Mouse (Mus musculus) liver, embryonic 16.5 days (tissue): ENCODE measurements around the gene Apoa5. TPM values are rescaled to one million over a fixed set of nuclear protein-coding genes. Genes with fewer than 3 reads are reported as not detected.
A peak's percentile ranks its signal among the peaks of the same experiment; 100 is the strongest.

Experiments used
- ATAC-seq: fragments of 200-750 bp; cut with Nextera tagmentation; 2 replicates; pipeline ENCODE4 v1.8.0; 2017; ENCODE audit warnings: low read depth, mild to moderate bottlenecking, moderate number of reproducible peaks, moderate library complexity
- H3K27ac ChIP-seq: fragments of 300-500 bp; sonication (generic); 2 replicates; pipeline ENCODE4 v1.5.1; 2014; ENCODE audit warnings: mild to moderate bottlenecking, low read length
- H3K27me3 ChIP-seq: fragments of 300-500 bp; sonication (generic); 2 replicates; pipeline ENCODE4 v1.6.1; 2014; ENCODE audit warnings: low read depth, low read length, mixed read lengths; ENCODE audit not compliant: control insufficient read depth, insufficient read depth
- H3K36me3 ChIP-seq: fragments of 300-500 bp; sonication (generic); 2 replicates; pipeline ENCODE4 v1.6.1; 2014; ENCODE audit warnings: mild to moderate bottlenecking; ENCODE audit not compliant: control insufficient read depth, insufficient read depth
- H3K4me1 ChIP-seq: fragments of 300-500 bp; sonication (generic); 2 replicates; pipeline ENCODE4 v1.6.1; 2014; ENCODE audit warnings: low read depth, low read length, mixed read lengths; ENCODE audit not compliant: control insufficient read depth
- H3K4me2 ChIP-seq: fragments of 300-500 bp; sonication (generic); 2 replicates; pipeline ENCODE4 v1.6.1; 2014; ENCODE audit warnings: low read depth, low read length, mixed read lengths
- H3K4me3 ChIP-seq: fragments of 300-500 bp; sonication (generic); 2 replicates; pipeline ENCODE4 v1.5.1; 2014; ENCODE audit warnings: low read depth, mild to moderate bottlenecking, low read length
- H3K9ac ChIP-seq: fragments of 300-500 bp; sonication (generic); 2 replicates; pipeline ENCODE4 v1.6.1; 2014; ENCODE audit warnings: low read depth, low read length
- H3K9me3 ChIP-seq: fragments of 300-500 bp; sonication (generic); replicated peaks from 2 replicates; pipeline ENCODE4 v1.6.1; 2016; ENCODE audit warnings: low read length; ENCODE audit not compliant: control insufficient read depth
- WGBS: fragments of 180-500 bp; shearing (Covaris S2); extraction: QIAGEN DNeasy Blood & Tissue Kit; methylation state at CpG from one replicate; pipeline ENCODE4 v1.1.7; 2014; ENCODE audit not compliant: insufficient replicate concordance; 5-methylcytosine and 5-hydroxymethylcytosine counted together
- polyA plus RNA-seq: library from polyadenylated mRNA; unstranded; fragments of >200 nt; fragmentation: Nextera tagmentation; extraction: Ambion mirVana; gene quantifications from 2 replicates; pipeline ENCODE4 v1.2.1, GENCODE M21; 2015

Gene Apoa5
- polyA plus RNA-seq, 1 experiment from 2014 or later, result 1.1 TPM

DNA sequence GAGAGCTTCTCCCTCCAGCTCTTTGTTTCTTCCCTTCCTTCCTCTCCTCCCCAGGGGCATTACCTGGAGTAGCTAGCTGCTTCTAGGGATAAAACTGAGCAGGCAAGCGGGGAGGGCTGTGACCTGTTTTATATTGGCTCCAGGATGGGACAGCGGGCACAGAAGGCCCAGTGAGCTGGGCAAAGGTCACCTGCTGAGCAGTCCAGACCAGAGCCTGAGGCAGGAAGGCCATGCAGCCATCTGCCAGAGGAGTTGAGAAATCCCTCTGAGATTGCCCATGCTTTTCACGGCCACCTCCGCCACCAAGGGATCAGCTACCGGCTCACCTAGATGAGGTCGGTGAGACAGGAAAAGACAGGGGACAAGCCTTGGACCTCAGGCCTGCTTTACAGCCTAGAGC is 33.2 kb upstream of the Apoa5 start:
- H3K9me3 ChIP-seq, result no peaks in the 10 kb centered on the region
- no peaks in the 10 kb centered on the region for H3K27me3 ChIP-seq
- WGBS, result 64% methylated on average over 6 of the region's 6 CpGs
- 0 out of 2 replicates have a peak overlapping the region, but pooled peaks have one; percentile 4 for H3K27ac ChIP-seq
- no peak for ATAC-seq
- H3K9ac ChIP-seq, result no peak overlapping the region
- no peak overlapping the region for H3K4me2 ChIP-seq
- no peaks in the 10 kb centered on the region for H3K36me3 ChIP-seq
- no peak overlapping the region for H3K4me3 ChIP-seq
- H3K4me1 ChIP-seq, result peaks cover 9% of the 10 kb centered on the region

DNA sequence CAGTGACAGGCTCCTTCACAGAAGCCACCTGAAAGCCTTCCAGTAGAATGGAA is 33.0 kb upstream of the Apoa5 start, which contains the start of gene Apoc3:
Gene Apoc3, minus strand, starts transcription at position 41 of the 53 bp plus-strand sequence.
- Histone ChIP-seq H3K4me1 (peaks cover 9% of the 10 kb centered on the region), H3K27me3 (no peaks in the 10 kb centered on the region), H3K4me2 (no peak within 1 kb of the TSS), H3K36me3 (no peaks in the 10 kb centered on the region), H3K9me3 (no peaks in the 10 kb centered on the region), H3K27ac (0 out of 2 replicates have a peak within 1 kb of the TSS, but pooled peaks have one; percentile 4), H3K4me3 (no peak within 1 kb of the TSS), H3K9ac (no peak within 1 kb of the TSS)
- ATAC-seq, result no peak

DNA sequence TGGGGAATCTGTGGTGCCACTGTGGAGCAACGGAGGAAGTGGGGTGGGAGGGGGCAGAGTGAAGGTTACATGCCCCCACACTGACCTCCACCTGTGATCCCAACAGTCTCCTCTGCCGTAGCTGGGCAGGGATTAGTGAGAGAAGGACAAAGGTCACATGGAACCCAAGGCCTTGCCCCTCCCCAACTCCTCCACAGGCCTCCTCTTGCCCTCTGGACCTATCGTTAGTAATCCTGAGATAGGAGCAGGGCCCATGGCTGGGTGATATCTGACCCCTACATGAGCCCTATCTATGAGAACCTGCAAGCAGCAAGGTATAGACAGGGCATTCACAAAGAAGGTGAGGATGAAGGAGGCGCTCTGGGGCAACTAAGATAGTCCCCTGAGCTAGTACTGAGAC is 32.8 kb upstream of the Apoa5 start:
- no peaks in the 10 kb centered on the region for H3K27me3 ChIP-seq
- no peaks in the 10 kb centered on the region for H3K9me3 ChIP-seq
- H3K36me3 ChIP-seq, result no peaks in the 10 kb centered on the region
- 30% methylated on average over 4 of the region's 4 CpGs for WGBS
- H3K4me1 ChIP-seq, result peaks cover 9% of the 10 kb centered on the region
- H3K4me2 ChIP-seq, result no peak overlapping the region
- H3K4me3 ChIP-seq, result no peak overlapping the region
- no peak overlapping the region for H3K27ac ChIP-seq
- ATAC-seq, result peak; percentile 31
- no peak overlapping the region for H3K9ac ChIP-seq

DNA sequence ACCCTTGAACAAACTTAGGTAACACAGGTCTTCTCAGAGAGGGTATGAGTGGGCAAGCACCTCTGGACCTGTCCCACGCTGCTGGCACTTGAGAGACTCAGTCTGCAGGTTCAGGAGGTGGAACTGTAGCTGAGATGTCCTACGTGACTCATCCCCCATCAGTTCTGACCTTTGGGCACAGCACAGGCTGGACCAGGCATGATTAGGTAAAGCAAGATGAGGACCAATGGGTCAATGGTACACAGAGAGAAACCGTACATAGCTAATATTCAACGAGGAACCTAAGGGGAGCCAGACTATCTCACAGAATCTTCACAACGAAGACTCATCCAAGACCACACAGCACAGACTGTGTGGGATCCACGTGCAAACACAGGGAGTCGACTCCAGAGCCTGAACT is 29.6 kb upstream of the Apoa5 start:
- Histone ChIP-seq H3K27ac (no peak overlapping the region), H3K4me2 (no peak overlapping the region), H3K4me1 (peaks cover 9% of the 10 kb centered on the region), H3K27me3 (no peaks in the 10 kb centered on the region), H3K9me3 (no peaks in the 10 kb centered on the region), H3K36me3 (no peaks in the 10 kb centered on the region), H3K4me3 (no peak overlapping the region), H3K9ac (no peak overlapping the region)
- peak; percentile 72 for ATAC-seq
- 61% methylated on average over 7 of the region's 7 CpGs for WGBS

DNA sequence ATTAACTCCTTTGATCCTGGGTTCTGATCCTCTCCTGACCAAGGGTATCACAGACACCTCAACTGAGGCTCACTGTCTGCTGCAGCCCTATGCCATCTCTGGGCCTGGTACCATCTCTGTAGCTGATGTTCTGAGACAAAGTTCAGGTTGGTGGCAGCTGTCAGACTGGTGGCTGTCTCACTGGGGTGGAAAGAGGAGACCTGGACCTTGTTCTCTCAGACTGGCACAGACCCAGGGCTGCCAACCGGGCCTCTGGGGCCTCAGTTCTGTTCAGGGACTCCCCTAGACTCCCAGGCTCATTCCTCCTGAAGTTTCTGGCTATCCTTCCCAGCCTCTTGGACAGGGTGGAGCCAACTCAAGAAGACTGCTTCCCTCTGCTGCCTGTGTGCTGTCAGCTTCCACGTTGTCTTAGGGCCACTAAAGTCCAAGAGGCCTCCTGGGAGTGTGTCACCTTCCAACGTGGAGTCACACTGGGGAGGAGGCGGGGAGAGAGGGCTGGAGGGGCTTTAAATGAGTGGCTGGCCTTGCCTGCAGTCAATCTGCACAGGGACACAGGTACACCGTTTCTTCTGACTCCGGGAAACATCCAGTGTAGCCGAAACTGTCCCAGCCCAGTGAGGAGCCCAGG is 27.8 kb upstream of the Apoa5 start, which contains the start of gene Apoa4:
Gene Apoa4, plus strand, starts transcription at position 171 of the 628 bp plus-strand sequence.
- no peak for ATAC-seq
- Histone ChIP-seq H3K9me3 (no peaks in the 10 kb centered on the region), H3K4me3 (no peak within 1 kb of the TSS), H3K36me3 (no peaks in the 10 kb centered on the region), H3K27me3 (no peaks in the 10 kb centered on the region), H3K27ac (no peak within 1 kb of the TSS), H3K4me2 (no peak within 1 kb of the TSS), H3K9ac (no peak within 1 kb of the TSS), H3K4me1 (no peaks in the 10 kb centered on the region; the same call in 1 of the 2 replicates)
- WGBS, result 55% methylated on average over 7 of the region's 7 CpGs

DNA sequence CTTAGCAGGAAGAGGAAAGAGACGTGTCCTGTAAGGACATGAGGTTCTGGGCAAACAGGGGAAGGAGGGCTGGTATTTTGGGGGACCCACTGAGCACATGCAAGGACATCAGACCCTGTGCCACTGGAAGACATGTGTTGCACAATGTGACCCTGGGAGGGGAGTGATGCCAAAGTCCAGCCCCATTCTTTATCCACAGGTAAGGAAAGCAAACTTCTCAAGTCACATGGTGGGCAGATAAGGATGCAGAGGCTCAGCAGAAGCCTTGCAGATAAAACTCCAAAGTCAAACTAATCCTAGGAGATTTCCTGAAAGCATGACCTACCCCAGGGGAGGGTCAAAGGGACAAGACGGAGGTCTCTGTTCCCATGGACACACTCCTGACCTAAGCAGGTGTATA is 26.6 kb upstream of the Apoa5 start:
- Histone ChIP-seq H3K4me3 (no peak overlapping the region), H3K27ac (no peak overlapping the region), H3K9me3 (no peaks in the 10 kb centered on the region), H3K4me2 (no peak overlapping the region), H3K36me3 (no peaks in the 10 kb centered on the region), H3K9ac (no peak overlapping the region), H3K27me3 (no peaks in the 10 kb centered on the region), H3K4me1 (no peaks in the 10 kb centered on the region; the same call in 1 of the 2 replicates)
- no peak for ATAC-seq
- 62% methylated on average over 2 of the region's 2 CpGs for WGBS

DNA sequence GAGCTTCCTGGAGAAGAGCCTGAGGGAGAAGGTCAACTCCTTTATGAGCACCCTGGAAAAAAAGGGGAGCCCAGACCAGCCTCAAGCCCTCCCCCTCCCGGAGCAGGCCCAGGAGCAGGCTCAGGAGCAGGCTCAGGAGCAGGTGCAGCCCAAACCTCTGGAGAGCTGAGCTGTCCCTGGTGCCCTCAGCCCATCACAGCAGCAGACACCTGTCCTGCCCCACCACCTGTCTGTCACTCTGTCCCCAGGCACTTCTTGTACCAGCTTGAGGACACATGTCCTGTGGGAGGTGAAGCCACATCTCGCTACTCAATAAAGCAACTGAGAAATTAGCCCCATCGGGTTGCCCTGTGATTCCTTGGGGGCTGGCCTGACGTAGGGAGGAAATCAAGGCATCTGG is 25.3 kb upstream of the Apoa5 start:
- H3K36me3 ChIP-seq, result no peaks in the 10 kb centered on the region
- H3K4me3 ChIP-seq, result no peak overlapping the region
- H3K27me3 ChIP-seq, result no peaks in the 10 kb centered on the region
- H3K4me2 ChIP-seq, result no peak overlapping the region
- 73% methylated on average over 4 of the region's 4 CpGs for WGBS
- no peak overlapping the region for H3K9ac ChIP-seq
- no peak overlapping the region for H3K27ac ChIP-seq
- ATAC-seq, result no peak
- H3K9me3 ChIP-seq, result no peaks in the 10 kb centered on the region
- no peaks in the 10 kb centered on the region; the same call in 1 of the 2 replicates for H3K4me1 ChIP-seq

DNA sequence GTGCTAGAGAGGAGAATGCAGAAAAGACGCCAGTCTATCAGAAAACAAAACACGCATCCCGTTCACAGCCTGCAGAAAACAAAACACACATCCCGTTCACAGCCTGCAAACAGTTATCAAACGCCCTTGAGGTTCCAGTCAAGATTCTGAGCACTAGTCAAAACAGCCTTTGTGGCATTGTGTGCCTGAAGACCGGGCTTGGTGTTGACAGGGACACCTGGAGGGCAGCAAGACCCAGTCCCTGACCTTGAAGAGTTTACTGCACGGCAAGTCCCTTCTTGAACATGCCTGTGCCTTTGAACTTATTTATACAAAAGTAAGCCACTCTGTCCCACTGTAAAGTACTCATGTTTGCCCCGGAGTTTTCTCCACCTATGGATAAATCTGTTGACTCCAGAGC is 24.8 kb upstream of the Apoa5 start:
- Histone ChIP-seq H3K4me1 (no peaks in the 10 kb centered on the region), H3K27me3 (no peaks in the 10 kb centered on the region), H3K9me3 (no peaks in the 10 kb centered on the region), H3K36me3 (no peaks in the 10 kb centered on the region), H3K27ac (no peak overlapping the region), H3K4me2 (no peak overlapping the region), H3K9ac (no peak overlapping the region), H3K4me3 (no peak overlapping the region)
- no peak for ATAC-seq
- 55% methylated on average over 8 of the region's 8 CpGs for WGBS

DNA sequence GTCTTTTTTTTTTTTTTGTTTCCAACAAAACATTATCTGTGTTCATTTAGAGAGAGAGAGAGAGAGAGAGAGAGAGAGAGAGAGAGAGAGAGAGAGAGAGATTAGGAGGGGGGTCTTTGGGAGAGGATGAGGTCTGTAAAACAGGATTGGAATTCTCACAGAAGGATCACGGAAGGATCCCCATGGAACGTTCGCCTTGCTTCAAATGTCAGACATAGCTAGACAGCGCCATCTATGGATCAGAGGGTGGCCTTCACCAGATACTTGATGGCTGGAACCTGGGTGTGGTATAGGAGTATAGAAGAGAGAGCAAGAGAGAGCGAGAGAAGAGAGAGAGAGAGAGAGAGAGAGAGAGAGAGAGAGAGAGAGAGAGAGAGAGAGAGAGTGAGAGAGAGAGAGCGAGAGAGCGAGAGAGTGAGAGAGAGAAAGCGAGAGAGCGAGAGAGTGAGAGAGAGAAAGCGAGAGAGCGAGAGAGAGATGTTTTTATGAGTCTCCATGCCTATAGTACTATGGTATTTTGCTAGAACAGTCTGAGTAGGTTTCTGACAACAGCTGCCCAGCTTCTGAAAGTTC is 21.6 kb upstream of the Apoa5 start:
- Histone ChIP-seq H3K27me3 (no peaks in the 10 kb centered on the region), H3K27ac (no peak overlapping the region), H3K4me3 (no peak overlapping the region), H3K9me3 (no peaks in the 10 kb centered on the region), H3K4me1 (no peaks in the 10 kb centered on the region), H3K4me2 (no peak overlapping the region), H3K36me3 (no peaks in the 10 kb centered on the region), H3K9ac (no peak overlapping the region)
- 27% methylated on average over 11 of the region's 11 CpGs for WGBS
- no peak; the same call in 1 of the 2 replicates for ATAC-seq
